In the genomic region with DNA sequence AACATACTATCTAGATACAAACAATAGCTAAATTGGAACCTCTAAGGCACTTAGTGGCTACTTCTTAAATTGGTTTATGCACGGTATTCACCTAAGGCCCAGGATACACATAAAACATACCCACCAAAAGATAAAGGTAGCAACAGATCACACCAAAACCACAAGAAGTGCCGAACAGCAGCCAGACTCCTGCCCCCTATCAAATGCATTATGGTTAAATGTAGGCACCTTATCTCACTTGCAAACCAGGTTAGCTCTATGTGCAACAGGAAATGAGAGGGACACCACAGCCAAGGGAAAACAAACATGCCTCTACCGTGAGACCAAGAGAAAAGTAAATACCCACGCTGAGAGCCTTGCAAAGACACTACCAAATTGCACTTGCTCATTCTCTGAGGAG, we compare ENCODE assay signal across 29 mouse cellular contexts.
DNase-seq lines count a peak whose midpoint lies in the region; TF ChIP-seq lines count a peak whose summit lies in the region.
"Had no signal": no experiment of that assay in that cellular context is flagged by ENCODE, and none has a peak within 500 bp of the region (broad histone marks: within the 10 kb centered on the region; RNA-seq: fewer than 3 reads in every experiment).

No protein-coding gene starts in this region.

- no peak for TF ChIP-seq POLR2A in thymus, adult 2 months (IDR thresholded peaks at IDR 0.05; ENCODE audit: control insufficient read depth, extremely low read depth, insufficient read depth, low read length, poor library complexity)
- no peak for TF ChIP-seq POLR2A in cerebellum, adult 2 months (IDR thresholded peaks at IDR 0.05; ENCODE audit: borderline replicate concordance, insufficient read depth, low read length)

- no peaks in the 10 kb centered on the region for H3K36me3 ChIP-seq in thymus, adult 2 months (ENCODE audit: control insufficient read depth, insufficient read depth, low read length)
- H3K36me3 ChIP-seq: embryonic facial prominence, embryonic 10.5 days; forebrain, embryonic 15.5 days; heart, embryonic 13.5 days; hindbrain, embryonic 13.5 days; lung, embryonic 15.5 days; midbrain, embryonic 12.5 days had no signal

- no peak for TF ChIP-seq CTCF in thymus, adult 2 months (IDR thresholded peaks at IDR 0.05; ENCODE audit: borderline replicate concordance, control insufficient read depth, extremely low read depth, insufficient read depth, low read length, poor library complexity)
- TF ChIP-seq CTCF in cerebellum, adult 2 months (IDR thresholded peaks at IDR 0.05; ENCODE audit: borderline replicate concordance, insufficient read depth, low read depth, low read length): no peak

- 13% methylated on average over 4 of the region's 4 CpGs for WGBS in thymus, adult 2 months
- 93% methylated on average over 4 of the region's 4 CpGs for WGBS in cerebellum, adult 2 months

- no peaks in the 10 kb centered on the region for H3K4me1 ChIP-seq in thymus, adult 2 months (replicated peaks; ENCODE audit: control insufficient read depth, insufficient read depth, low read length)
- H3K4me1 ChIP-seq in cerebellum, adult 2 months (ENCODE audit: control insufficient read depth, insufficient read depth, low read length): no peaks in the 10 kb centered on the region
- H3K4me1 ChIP-seq: embryonic facial prominence, embryonic 10.5 days; forebrain, embryonic 15.5 days; heart, embryonic 13.5 days; hindbrain, embryonic 13.5 days; lung, embryonic 15.5 days; midbrain, embryonic 12.5 days had no signal

- peak; percentile 6 for DNase-seq in thymus, adult 2 months
- DNase-seq in thymus, postnatal 4 days: no peak
- DNase-seq in CD4-positive, CD25-positive, alpha-beta regulatory T cell, adult 2 months (ENCODE audit: low read depth, low spot score): peak; percentile 25
- DNase-seq in induced T-regulatory cell, adult 2 months (ENCODE audit: low read depth): peak; percentile 35
- DNase-seq in natural killer cell, adult 2 months (ENCODE audit: low spot score in 2 of 2): peak; percentile 9 to 11
- DNase-seq in cerebellum, adult 11-12 months: no peak
- no peak for DNase-seq in adrenal gland, adult (ENCODE audit: inconsistent age in 2 of 2, low spot score in 1 of 2)
- no peak for DNase-seq in cerebellum, adult 2 months
- DNase-seq: adrenal gland, postnatal 36 days; B cell, adult 2 months; cerebellum, adult 11 months; cerebellum, postnatal 36 days; gastrocnemius, postnatal 10 days; heart, adult 18-20 months; heart, postnatal 14 days; kidney, adult 2 months; layer of hippocampus, adult 9-11 months; retina, postnatal 1 day; right cerebral cortex, postnatal 25 days; spleen, adult 18-20 months had no signal

- no peak overlapping the region for H3K27ac ChIP-seq in thymus, adult 2 months (ENCODE audit: control insufficient read depth, insufficient read depth, low read length)
- H3K27ac ChIP-seq in cerebellum, adult 2 months (ENCODE audit: insufficient read depth, low read length): no peak overlapping the region
- H3K27ac ChIP-seq: embryonic facial prominence, embryonic 10.5 days; forebrain, embryonic 15.5 days; heart, embryonic 13.5 days; hindbrain, embryonic 13.5 days; kidney, postnatal 0 days; liver, embryonic 14.5 days; lung, embryonic 15.5 days; macrophage; midbrain, embryonic 12.5 days had no signal

- no peak overlapping the region for H3K4me3 ChIP-seq in thymus, adult 2 months (ENCODE audit: control insufficient read depth, insufficient read depth, low read length)
- no peak overlapping the region for H3K4me3 ChIP-seq in cerebellum, adult 2 months (replicated peaks; ENCODE audit: insufficient read depth, low read depth, low read length)
- H3K4me3 ChIP-seq: embryonic facial prominence, embryonic 10.5 days; forebrain, embryonic 15.5 days; heart, embryonic 13.5 days; hindbrain, embryonic 13.5 days; lung, embryonic 15.5 days; midbrain, embryonic 12.5 days had no signal

- H3K27me3 ChIP-seq in thymus, adult 2 months (ENCODE audit: control insufficient read depth, insufficient read depth, low read length): no peaks in the 10 kb centered on the region
- no peaks in the 10 kb centered on the region for H3K27me3 ChIP-seq in cerebellum, adult 2 months (ENCODE audit: control insufficient read depth, insufficient read depth, low read length)
- H3K27me3 ChIP-seq: forebrain, embryonic 15.5 days; heart, embryonic 13.5 days; hindbrain, embryonic 13.5 days; lung, embryonic 15.5 days; midbrain, embryonic 12.5 days had no signal

Comparison
In these comparisons a context has a peak if more than half of its experiments do, and no peak if none do; other contexts are left out.
1. DNase-seq: peak in thymus, adult 2 months (single experiment), CD4-positive, CD25-positive, alpha-beta regulatory T cell, adult 2 months (single experiment), induced T-regulatory cell, adult 2 months (single experiment) and natural killer cell, adult 2 months (2 of 2); none in thymus, postnatal 4 days (single experiment), cerebellum, adult 11-12 months (single experiment), adrenal gland, adult (0 of 2) and cerebellum, adult 2 months (0 of 2).